In genomic region chr2:151039726-151040125, GRCm38 (mm10) we compare ENCODE assay signal across 8 mouse cellular contexts. TPM values are rescaled to one million over a fixed set of nuclear protein-coding genes. Genes with fewer than 3 reads are reported as not detected.
DNase-seq lines count a peak whose midpoint lies in the region; ATAC-seq and TF ChIP-seq lines count a peak whose summit lies in the region.

No protein-coding gene starts in this region.

- H3K27me3 ChIP-seq in hindbrain, embryonic 10.5 days (ENCODE audit: insufficient read depth, poor library complexity, severe bottlenecking) = no peaks in the 10 kb centered on the region
- no peaks in the 10 kb centered on the region for H3K27me3 ChIP-seq in liver, postnatal 0 days (ENCODE audit: insufficient read depth, low read length)

- no peak for DNase-seq in layer of hippocampus, adult 2 months (ENCODE audit: low spot score in 2 of 2)
- DNase-seq in layer of hippocampus, postnatal 25 days (ENCODE audit: extremely low spot score in 1 of 2, low spot score in 1 of 2) = no peak
- DNase-seq in c-Kit-positive CD71-positive TER-119-positive erythroid progenitor cells, embryonic 14.5 days (ENCODE audit: low spot score) = peak; percentile 9
- DNase-seq in hindbrain, embryonic 10.5 days (ENCODE audit: low spot score) = no peak
- DNase-seq in liver, postnatal 0 days = peak; percentile 25
- no peak for DNase-seq in MN1 (ENCODE audit: low spot score)
- DNase-seq in layer of hippocampus, adult 11-12 months (ENCODE audit: low spot score) = no peak
- DNase-seq in left cerebral cortex, adult 8-10 months (ENCODE audit: low spot score in 2 of 2) = no peak

- 0 out of 2 replicates have a peak, but pooled peaks cover 3% of the 10 kb centered on the region for H3K36me3 ChIP-seq in hindbrain, embryonic 10.5 days
- no peaks in the 10 kb centered on the region for H3K36me3 ChIP-seq in liver, postnatal 0 days (replicated peaks; ENCODE audit: insufficient read depth, low read length)

- no peak for TF ChIP-seq EP300 in liver, postnatal 0 days (IDR thresholded peaks at IDR 0.05; ENCODE audit: low read depth)

- WGBS in hindbrain, embryonic 10.5 days = 50% methylated on average over 8 of the region's 8 CpGs
- WGBS in liver, postnatal 0 days (ENCODE audit: insufficient replicate concordance) = 33% methylated on average over 8 of the region's 8 CpGs

- H3K4me3 ChIP-seq in layer of hippocampus, adult 2 months = peak overlapping the region; percentile 93
- H3K4me3 ChIP-seq in hindbrain, embryonic 10.5 days = peak overlapping the region; percentile 92
- H3K4me3 ChIP-seq in liver, postnatal 0 days (ENCODE audit: low read depth, low read length) = peak overlapping the region; percentile 90

- no peak for ATAC-seq in liver, postnatal 0 days

- peak overlapping the region; percentile 96 for H3K27ac ChIP-seq in layer of hippocampus, adult 2 months
- H3K27ac ChIP-seq in hindbrain, embryonic 10.5 days = peak overlapping the region; percentile 97
- peak overlapping the region; percentile 19; the same call in 1 of the 2 replicates for H3K27ac ChIP-seq in liver, postnatal 0 days (ENCODE audit: low read depth)

- no peak for TF ChIP-seq CTCF in layer of hippocampus, adult 2 months (conservative IDR thresholded peaks at IDR 0.05)
- TF ChIP-seq CTCF in liver, postnatal 0 days (IDR thresholded peaks at IDR 0.05; ENCODE audit: low read depth) = no peak

- H3K4me1 ChIP-seq in hindbrain, embryonic 10.5 days (replicated peaks) = peaks cover 21% of the 10 kb centered on the region
- peaks cover 22% of the 10 kb centered on the region for H3K4me1 ChIP-seq in liver, postnatal 0 days (ENCODE audit: insufficient read depth)

- peak overlapping the region; percentile 76 for H3K4me2 ChIP-seq in liver, postnatal 0 days (ENCODE audit: low read depth, low read length)

- H3K9ac ChIP-seq in liver, postnatal 0 days (replicated peaks) = peak overlapping the region; percentile 96

- no peaks in the 10 kb centered on the region for H3K9me3 ChIP-seq in hindbrain, embryonic 10.5 days
- no peaks in the 10 kb centered on the region for H3K9me3 ChIP-seq in liver, postnatal 0 days (ENCODE audit: low read length)

RNA-seq across cellular contexts. Expression of gene Nanp, which starts 0.5 kb away (rescaled TPM):
- 10 to 100 TPM; 21.1 to 22.8 TPM for total RNA-seq in layer of hippocampus, adult 2 months (2021)
- total RNA-seq in layer of hippocampus, postnatal 25 days (2021) = 10 to 100 TPM; 23.5 to 23.6 TPM
- 47.0 and 53.0 TPM in 2 replicates for polyA plus RNA-seq in hindbrain, embryonic 10.5 days (2016; fragmentation: Nextera tagmentation; extraction: Ambion mirVana)
- polyA plus RNA-seq in liver, postnatal 0 days (2015; fragmentation: Nextera tagmentation; extraction: Ambion mirVana) = 49.2 and 54.7 TPM in 2 replicates
- 10 to 100 TPM; 23.4 to 27.2 (median 26.3) TPM for total RNA-seq in left cerebral cortex, adult 8-10 months (2022)

RNA-seq across cellular contexts. Expression of gene Ninl, which starts 0.5 kb away (rescaled TPM):
- total RNA-seq in layer of hippocampus, adult 2 months (2021) = 1 to 10 TPM; 5.4 to 6.7 TPM
- total RNA-seq in layer of hippocampus, postnatal 25 days (2021) = 1 to 10 TPM; 4.0 to 7.3 TPM
- 11.8 and 19.5 TPM in 2 replicates for polyA plus RNA-seq in hindbrain, embryonic 10.5 days (2016; fragmentation: Nextera tagmentation; extraction: Ambion mirVana)
- 2.3 and 4.0 TPM in 2 replicates for polyA plus RNA-seq in liver, postnatal 0 days (2015; fragmentation: Nextera tagmentation; extraction: Ambion mirVana)
- total RNA-seq in left cerebral cortex, adult 8-10 months (2022) = 10 to 100 TPM in 1 of 4 experiments, 1 to 10 TPM in 3; 5.8 to 10.5 (median 7.6) TPM

RNA-seq across cellular contexts. Expression of gene Gm14151, which starts 52.4 kb away (rescaled TPM):
- total RNA-seq in layer of hippocampus, adult 2 months (2021) = not detected
- not detected for total RNA-seq in layer of hippocampus, postnatal 25 days (2021)
- not detected in 2 replicates for polyA plus RNA-seq in hindbrain, embryonic 10.5 days (2016; fragmentation: Nextera tagmentation; extraction: Ambion mirVana)
- polyA plus RNA-seq in liver, postnatal 0 days (2015; fragmentation: Nextera tagmentation; extraction: Ambion mirVana) = not detected in 2 replicates
- total RNA-seq in left cerebral cortex, adult 8-10 months (2022) = not detected

RNA-seq across cellular contexts. Expression of gene Gm14147, which starts 58.3 kb away (rescaled TPM):
- not detected for total RNA-seq in layer of hippocampus, adult 2 months (2021)
- not detected for total RNA-seq in layer of hippocampus, postnatal 25 days (2021)
- not detected in 2 replicates for polyA plus RNA-seq in hindbrain, embryonic 10.5 days (2016; fragmentation: Nextera tagmentation; extraction: Ambion mirVana)
- polyA plus RNA-seq in liver, postnatal 0 days (2015; fragmentation: Nextera tagmentation; extraction: Ambion mirVana) = not detected in 2 replicates
- total RNA-seq in left cerebral cortex, adult 8-10 months (2022) = not detected

Comparison
In these comparisons a context has a peak if more than half of its experiments do, and no peak if none do; other contexts are left out.
1. DNase-seq: peak in c-Kit-positive CD71-positive TER-119-positive erythroid progenitor cells, embryonic 14.5 days (single experiment) and liver, postnatal 0 days (single experiment); none in layer of hippocampus, adult 2 months (0 of 2), layer of hippocampus, postnatal 25 days (0 of 2), hindbrain, embryonic 10.5 days (single experiment), MN1 (single experiment), layer of hippocampus, adult 11-12 months (single experiment) and left cerebral cortex, adult 8-10 months (0 of 2).
2. H3K27ac ChIP-seq: peak in every context shown above with its lines; median percentile 97 in hindbrain, embryonic 10.5 days; 96 in layer of hippocampus, adult 2 months; 19 in liver, postnatal 0 days.
3. Peak in every context shown above with its lines, with median percentiles within 50 percentile points of each other: H3K4me3 ChIP-seq.